Mouse (Mus musculus) myocyte (in vitro differentiated cells): ENCODE measurements around the gene Phf21a. TPM values are rescaled to one million over a fixed set of nuclear protein-coding genes. Genes with fewer than 3 reads are reported as not detected.
A peak's percentile ranks its signal among the peaks of the same experiment; 100 is the strongest.

Experiments used
- H3K27me3 ChIP-seq: one replicate; pipeline ENCODE4 v1.6.1; 2011; ENCODE audit not compliant: control insufficient read depth, insufficient read depth, insufficient read length
- H3K36me3 ChIP-seq: one replicate; pipeline ENCODE4 v1.6.1; 2011; ENCODE audit not compliant: control insufficient read depth, insufficient read depth
- H3K4me2 ChIP-seq: one replicate; pipeline ENCODE4 v1.6.1; 2011; ENCODE audit warnings: low read depth, control low read depth
- H3K4me3 ChIP-seq: one replicate; pipeline ENCODE4 v1.5.1; 2011; ENCODE audit warnings: mild to moderate bottlenecking, control low read depth, moderate library complexity
- H3K79me2 ChIP-seq: one replicate; pipeline ENCODE4 v1.6.1; 2011; ENCODE audit not compliant: control insufficient read depth, insufficient read depth
- H3ac ChIP-seq: one replicate; pipeline ENCODE4 v1.6.1; 2011; ENCODE audit not compliant: control insufficient read depth, insufficient read length
- CEBPB ChIP-seq: IDR thresholded peaks from 2 replicates; pipeline ENCODE4 v1.6.1; 2011; ENCODE audit warnings: mild to moderate bottlenecking, moderate library complexity; ENCODE audit not compliant: poor library complexity, insufficient read depth, severe bottlenecking
- E2F4 ChIP-seq: IDR thresholded peaks from one replicate; pipeline ENCODE4 v1.6.1; 2011; ENCODE audit warnings: mild to moderate bottlenecking, control low read depth, moderate library complexity; ENCODE audit not compliant: insufficient read depth
- MAX ChIP-seq: IDR thresholded peaks from one replicate; pipeline ENCODE4 v1.6.1; 2011; ENCODE audit warnings: low read depth, mild to moderate bottlenecking, control low read depth
- MYOD1 ChIP-seq, 3 experiments: IDR thresholded peaks; one replicate each; pipeline ENCODE4 v1.6.1; 2011; ENCODE audit warnings: control low read depth in 2 of 3, low read depth in 2 of 3, mild to moderate bottlenecking in 2 of 3, moderate library complexity in 1 of 3; ENCODE audit not compliant: insufficient read length in 2 of 3, control insufficient read depth in 1 of 3
- MYOG ChIP-seq, 3 experiments: IDR thresholded peaks; one replicate each; pipeline ENCODE4 v1.6.1; 2011; ENCODE audit warnings: control low read depth in 2 of 3, low read depth in 2 of 3, mild to moderate bottlenecking in 2 of 3; ENCODE audit not compliant: insufficient read length in 2 of 3, control insufficient read depth in 1 of 3, insufficient read depth in 1 of 3
- POLR2A ChIP-seq: IDR thresholded peaks from one replicate; pipeline ENCODE4 v1.6.1; 2011; ENCODE audit warnings: low read depth, mild to moderate bottlenecking, control low read depth, moderate library complexity; ENCODE audit not compliant: insufficient read length
- POLR2AphosphoS2 ChIP-seq: IDR thresholded peaks from one replicate; pipeline ENCODE4 v1.6.1; 2011; ENCODE audit warnings: low read depth, control low read depth; ENCODE audit not compliant: insufficient read length
- REST ChIP-seq: IDR thresholded peaks from one replicate; pipeline ENCODE4 v1.6.1; 2011; ENCODE audit warnings: mild to moderate bottlenecking, control low read depth, moderate library complexity; ENCODE audit not compliant: insufficient read depth, insufficient read length
- SRF ChIP-seq: IDR thresholded peaks from one replicate; pipeline ENCODE4 v1.6.1; 2011; ENCODE audit warnings: low read depth; ENCODE audit not compliant: control insufficient read depth, insufficient read length
- TCF12 ChIP-seq: IDR thresholded peaks from one replicate; pipeline ENCODE4 v1.6.1; 2011; ENCODE audit warnings: mild to moderate bottlenecking, control low read depth; ENCODE audit not compliant: poor library complexity, insufficient read depth, severe bottlenecking
- TCF3 ChIP-seq: IDR thresholded peaks from one replicate; pipeline ENCODE4 v1.6.1; 2011; ENCODE audit warnings: low read depth, control low read depth; ENCODE audit not compliant: insufficient read length
- USF1 ChIP-seq: IDR thresholded peaks from one replicate; pipeline ENCODE4 v1.6.1; 2011; ENCODE audit warnings: low read depth, mild to moderate bottlenecking, control low read depth, moderate library complexity
- polyA plus RNA-seq: library from polyadenylated mRNA; unstranded; fragments of >200 nt; fragmentation: generic; extraction: Trizol; gene quantifications from one replicate; pipeline ENCODE4 v1.2.1, GENCODE M21; 2012; ENCODE audit warnings: missing spikeins

Gene Phf21a
- polyA plus RNA-seq, result 14.7 TPM

- no peaks in the 10 kb centered on the region for H3K27me3 ChIP-seq
- H3K36me3 ChIP-seq, result no peaks in the 10 kb centered on the region
- H3K4me2 ChIP-seq, result no peak within 1 kb of the TSS
- TF ChIP-seq MAX (no peak), TCF12 (no peak), CEBPB (no peak), POLR2AphosphoS2 (no peak), REST (no peak), TCF3 (no peak), MYOD1 (IDR thresholded peaks at IDR 0.05; ENCODE audit: control insufficient read depth in 1 of 3, insufficient read length in 2 of 3, low read depth in 2 of 3) (no peak), MYOG (IDR thresholded peaks at IDR 0.05; ENCODE audit: control insufficient read depth in 1 of 3, insufficient read depth in 1 of 3, insufficient read length in 2 of 3, low read depth in 2 of 3) (no peak), E2F4 (no peak), USF1 (no peak), SRF (no peak), POLR2A (no peak)
- H3ac ChIP-seq, result no peak within 1 kb of the TSS
- H3K4me3 ChIP-seq, result no peak within 1 kb of the TSS
- H3K79me2 ChIP-seq, result no peaks in the 10 kb centered on the region
These were observed at the start of gene Phf21a for GRCm38 (mm10) chr2:92092817-92093216. Gene Phf21a, plus strand, starts transcription at chr2:92093117.

DNA sequence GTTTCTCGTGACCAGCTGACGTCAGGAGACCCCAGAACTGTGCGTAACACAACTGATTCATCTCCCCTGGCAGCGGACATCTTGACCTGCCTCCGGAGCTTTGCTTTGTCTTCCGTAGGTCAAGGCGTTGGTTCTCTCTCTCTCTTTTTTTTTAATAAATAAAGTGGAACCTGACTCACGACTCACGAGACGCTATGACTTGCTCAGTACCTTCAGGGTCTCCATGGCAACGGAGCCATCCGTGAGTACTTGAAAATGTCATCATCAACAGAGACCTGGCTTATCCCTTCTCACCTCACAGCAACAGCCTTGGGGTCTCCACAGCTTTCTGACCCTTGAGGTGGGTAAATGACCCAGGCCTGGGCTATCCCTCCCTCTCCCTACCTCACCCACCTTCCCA, 49.6 kb upstream of the Phf21a start:
- no peak overlapping the region for H3K4me3 ChIP-seq
- no peaks in the 10 kb centered on the region for H3K27me3 ChIP-seq
- no peak overlapping the region for H3ac ChIP-seq
- no peak for TF ChIP-seq MYOD1 (IDR thresholded peaks at IDR 0.05; ENCODE audit: control insufficient read depth in 1 of 3, insufficient read length in 2 of 3, low read depth in 2 of 3)
- TF ChIP-seq REST, result no peak
- TF ChIP-seq MYOG (IDR thresholded peaks at IDR 0.05; ENCODE audit: control insufficient read depth in 1 of 3, insufficient read depth in 1 of 3, insufficient read length in 2 of 3, low read depth in 2 of 3), result no peak
- TF ChIP-seq POLR2AphosphoS2, result no peak
- TF ChIP-seq TCF3, result no peak
- TF ChIP-seq CEBPB, result no peak
- TF ChIP-seq TCF12, result no peak
- TF ChIP-seq E2F4, result no peak
- no peak for TF ChIP-seq POLR2A
- TF ChIP-seq SRF, result no peak
- no peak for TF ChIP-seq MAX
- no peak for TF ChIP-seq USF1
- no peaks in the 10 kb centered on the region for H3K36me3 ChIP-seq
- no peak overlapping the region for H3K4me2 ChIP-seq
- H3K79me2 ChIP-seq, result no peaks in the 10 kb centered on the region

- Histone ChIP-seq H3K4me2 (peak overlapping the region; percentile 39), H3K36me3 (no peaks in the 10 kb centered on the region), H3ac (no peak overlapping the region), H3K4me3 (no peak overlapping the region), H3K79me2 (no peaks in the 10 kb centered on the region), H3K27me3 (no peaks in the 10 kb centered on the region)
- peak in 1 of 3 experiments; percentile 2 for TF ChIP-seq MYOD1 (IDR thresholded peaks at IDR 0.05; ENCODE audit: control insufficient read depth in 1 of 3, insufficient read length in 2 of 3, low read depth in 2 of 3)
- no peak for TF ChIP-seq TCF3
- no peak for TF ChIP-seq SRF
- TF ChIP-seq MAX, result no peak
- 0 out of 2 replicates have a peak, but pooled peaks have one; percentile 10 for TF ChIP-seq CEBPB
- no peak for TF ChIP-seq REST
- no peak for TF ChIP-seq MYOG (IDR thresholded peaks at IDR 0.05; ENCODE audit: control insufficient read depth in 1 of 3, insufficient read depth in 1 of 3, insufficient read length in 2 of 3, low read depth in 2 of 3)
- no peak for TF ChIP-seq E2F4
- TF ChIP-seq POLR2A, result no peak
- TF ChIP-seq USF1, result no peak
- TF ChIP-seq POLR2AphosphoS2, result no peak
These were observed 45.3 kb upstream of the Phf21a start for GRCm38 (mm10) chr2:92047601-92048000.

- no peak overlapping the region for H3ac ChIP-seq
- H3K4me3 ChIP-seq, result no peak overlapping the region
- H3K4me2 ChIP-seq, result peak overlapping the region; percentile 39
- H3K27me3 ChIP-seq, result no peaks in the 10 kb centered on the region
- H3K36me3 ChIP-seq, result no peaks in the 10 kb centered on the region
- H3K79me2 ChIP-seq, result no peaks in the 10 kb centered on the region
- no peak for TF ChIP-seq USF1
- no peak for TF ChIP-seq SRF
- TF ChIP-seq REST, result no peak
- TF ChIP-seq E2F4, result no peak
- TF ChIP-seq POLR2AphosphoS2, result no peak
- TF ChIP-seq MAX, result no peak
- TF ChIP-seq TCF12, result no peak
- no peak for TF ChIP-seq POLR2A
- TF ChIP-seq MYOG (IDR thresholded peaks at IDR 0.05; ENCODE audit: control insufficient read depth in 1 of 3, insufficient read depth in 1 of 3, insufficient read length in 2 of 3, low read depth in 2 of 3), result no peak
- no peak for TF ChIP-seq TCF3
- no peak for TF ChIP-seq CEBPB
- no peak for TF ChIP-seq MYOD1 (IDR thresholded peaks at IDR 0.05; ENCODE audit: control insufficient read depth in 1 of 3, insufficient read length in 2 of 3, low read depth in 2 of 3)
These were observed 44.8 kb upstream of the Phf21a start for GRCm38 (mm10) chr2:92048034-92048690.
